Mouse (Mus musculus): ENCODE data around the gene Caprin2. TPM values are rescaled to one million over a fixed set of nuclear protein-coding genes. Genes with fewer than 3 reads are reported as not detected.
"Not testable (repeated sequence)": the region's sequence is repeated elsewhere in the genome, so short reads cannot be mapped to it uniquely, and the experiment has no call there.

The Caprin2 gene
- 6.7 and 7.5 TPM in 2 replicates for polyA plus RNA-seq (2012; rRNA removed)

- DNase-seq = peak; percentile 90
- peak within 1 kb of the TSS; percentile 81 for H3K4me3 ChIP-seq (ENCODE audit: insufficient read depth, low read depth, low read length)
- no peaks in the 10 kb centered on the region for H3K4me1 ChIP-seq (ENCODE audit: control insufficient read depth, insufficient read depth, low read length)
- 1% methylated on average over 64 of the region's 65 CpGs for WGBS
- no peaks in the 10 kb centered on the region for H3K36me3 ChIP-seq (ENCODE audit: control insufficient read depth, insufficient read depth, low read length)
- no peaks in the 10 kb centered on the region for H3K27me3 ChIP-seq (replicated peaks; ENCODE audit: control insufficient read depth, insufficient read depth, low read length)
- TF ChIP-seq POLR2A (IDR thresholded peaks at IDR 0.05; ENCODE audit: low read depth, low read length) (peak; percentile 78), CTCF (conservative IDR thresholded peaks at IDR 0.05; ENCODE audit: insufficient read depth, insufficient read length, low read depth, low read length) (0 out of 2 replicates have a peak, but pooled peaks have one; percentile 6)
- H3K27ac ChIP-seq (ENCODE audit: insufficient read depth, low read depth, low read length) = peak within 1 kb of the TSS; percentile 25
Observed at GRCm38 (mm10) chr6:148895773-148896506, at the start of gene Caprin2. TSS of gene Caprin2 (minus strand) at chr6:148896237.

GRCm38 (mm10) chr6:148944767-148945508, 48.9 kb upstream of the Caprin2 start:
- under 1% methylated on average over 92 of the region's 92 CpGs for WGBS
- Histone ChIP-seq H3K36me3 (ENCODE audit: control insufficient read depth, insufficient read depth, low read length) (no peaks in the 10 kb centered on the region), H3K27me3 (replicated peaks; ENCODE audit: control insufficient read depth, insufficient read depth, low read length) (no peaks in the 10 kb centered on the region), H3K4me1 (ENCODE audit: control insufficient read depth, insufficient read depth, low read length) (peaks cover 8% of the 10 kb centered on the region), H3K27ac (ENCODE audit: insufficient read depth, low read depth, low read length) (peak overlapping the region; percentile 84), H3K4me3 (ENCODE audit: insufficient read depth, low read depth, low read length) (peak overlapping the region; percentile 88)
- TF ChIP-seq POLR2A (IDR thresholded peaks at IDR 0.05; ENCODE audit: low read depth, low read length) (no peak), CTCF (conservative IDR thresholded peaks at IDR 0.05; ENCODE audit: insufficient read depth, insufficient read length, low read depth, low read length) (no peak)
- peak; percentile 80 for DNase-seq

- Histone ChIP-seq H3K27me3 (replicated peaks; ENCODE audit: control insufficient read depth, insufficient read depth, low read length) (no peaks in the 10 kb centered on the region), H3K36me3 (ENCODE audit: control insufficient read depth, insufficient read depth, low read length) (no peaks in the 10 kb centered on the region), H3K27ac (ENCODE audit: insufficient read depth, low read depth, low read length) (peak overlapping the region; percentile 84), H3K4me3 (ENCODE audit: insufficient read depth, low read depth, low read length) (peak overlapping the region; percentile 88), H3K4me1 (ENCODE audit: control insufficient read depth, insufficient read depth, low read length) (peaks cover 8% of the 10 kb centered on the region)
- TF ChIP-seq POLR2A (IDR thresholded peaks at IDR 0.05; ENCODE audit: low read depth, low read length) = no peak
- TF ChIP-seq CTCF (conservative IDR thresholded peaks at IDR 0.05; ENCODE audit: insufficient read depth, insufficient read length, low read depth, low read length) = no peak
- no peak for DNase-seq
- under 1% methylated on average over 30 of the region's 30 CpGs for WGBS
Observed at GRCm38 (mm10) chr6:148944344-148944766, 48.3 kb upstream of the Caprin2 start.

GRCm38 (mm10) chr6:148943695-148944094, 47.7 kb upstream of the Caprin2 start:
- Histone ChIP-seq H3K4me3 (ENCODE audit: insufficient read depth, low read depth, low read length) (no peak overlapping the region), H3K4me1 (ENCODE audit: control insufficient read depth, insufficient read depth, low read length) (peaks cover 8% of the 10 kb centered on the region), H3K27ac (ENCODE audit: insufficient read depth, low read depth, low read length) (0 out of 2 replicates have a peak overlapping the region, but pooled peaks have one; percentile 84), H3K36me3 (ENCODE audit: control insufficient read depth, insufficient read depth, low read length) (no peaks in the 10 kb centered on the region), H3K27me3 (replicated peaks; ENCODE audit: control insufficient read depth, insufficient read depth, low read length) (no peaks in the 10 kb centered on the region)
- WGBS = 38% methylated on average over 3 of the region's 3 CpGs
- TF ChIP-seq CTCF (conservative IDR thresholded peaks at IDR 0.05; ENCODE audit: insufficient read depth, insufficient read length, low read depth, low read length) = no peak
- no peak for TF ChIP-seq POLR2A (IDR thresholded peaks at IDR 0.05; ENCODE audit: low read depth, low read length)
- DNase-seq = peak; percentile 50

- H3K27me3 ChIP-seq (replicated peaks; ENCODE audit: control insufficient read depth, insufficient read depth, low read length) = no peaks in the 10 kb centered on the region
Observed at GRCm38 (mm10) chr6:148942406-148942805, 46.4 kb upstream of the Caprin2 start.

GRCm38 (mm10) chr6:148941880-148942279, 45.8 kb upstream of the Caprin2 start:
- no peak for TF ChIP-seq POLR2A (IDR thresholded peaks at IDR 0.05; ENCODE audit: low read depth, low read length)
- TF ChIP-seq CTCF (conservative IDR thresholded peaks at IDR 0.05; ENCODE audit: insufficient read depth, insufficient read length, low read depth, low read length) = no peak
- no peak for DNase-seq
- H3K27me3 ChIP-seq (replicated peaks; ENCODE audit: control insufficient read depth, insufficient read depth, low read length) = no peaks in the 10 kb centered on the region
- 65% methylated on average over 5 of the region's 5 CpGs for WGBS
- peaks cover 15% of the 10 kb centered on the region for H3K4me1 ChIP-seq (ENCODE audit: control insufficient read depth, insufficient read depth, low read length)
- no peak overlapping the region for H3K4me3 ChIP-seq (ENCODE audit: insufficient read depth, low read depth, low read length)
- peak overlapping the region; percentile 35 for H3K27ac ChIP-seq (ENCODE audit: insufficient read depth, low read depth, low read length)
- H3K36me3 ChIP-seq (ENCODE audit: control insufficient read depth, insufficient read depth, low read length) = no peaks in the 10 kb centered on the region

More at GRCm38 (mm10) chr6:148942406-148942805, 46.4 kb upstream of the Caprin2 start:
- H3K36me3 ChIP-seq (ENCODE audit: control insufficient read depth, insufficient read depth, low read length) = no peaks in the 10 kb centered on the region
- DNase-seq = no peak
- WGBS = 86% methylated on average over 4 of the region's 4 CpGs
- TF ChIP-seq CTCF (conservative IDR thresholded peaks at IDR 0.05; ENCODE audit: insufficient read depth, insufficient read length, low read depth, low read length) (no peak), POLR2A (IDR thresholded peaks at IDR 0.05; ENCODE audit: low read depth, low read length) (no peak)
- H3K27ac ChIP-seq (ENCODE audit: insufficient read depth, low read depth, low read length) = no peak overlapping the region
- no peak overlapping the region for H3K4me3 ChIP-seq (ENCODE audit: insufficient read depth, low read depth, low read length)
- peaks cover 15% of the 10 kb centered on the region for H3K4me1 ChIP-seq (ENCODE audit: control insufficient read depth, insufficient read depth, low read length)

- 69% methylated on average over 2 of the region's 3 CpGs for WGBS
- not testable (repeated sequence) for DNase-seq
Observed at GRCm38 (mm10) chr6:148940383-148940782, 44.3 kb upstream of the Caprin2 start.

More at GRCm38 (mm10) chr6:148940383-148940782, 44.3 kb upstream of the Caprin2 start:
- not testable (repeated sequence) for H3K36me3 ChIP-seq (ENCODE audit: control insufficient read depth, insufficient read depth, low read length); H3K4me3 ChIP-seq (ENCODE audit: insufficient read depth, low read depth, low read length); H3K27ac ChIP-seq (ENCODE audit: insufficient read depth, low read depth, low read length); H3K27me3 ChIP-seq (replicated peaks; ENCODE audit: control insufficient read depth, insufficient read depth, low read length)
- H3K4me1 ChIP-seq (ENCODE audit: control insufficient read depth, insufficient read depth, low read length) = peaks cover 18% of the 10 kb centered on the region
